Mouse (Mus musculus): ENCODE data around the gene Myl9. TPM values are rescaled to one million over a fixed set of nuclear protein-coding genes. Genes with fewer than 3 reads are reported as not detected.
A peak's percentile ranks its signal among the peaks of the same experiment; 100 is the strongest.

The Myl9 gene
- polyA plus RNA-seq, 1 experiment from 2014 or later, result 466 TPM

GRCm38 (mm10) chr2:156765593-156765992 is 9.6 kb upstream of the Myl9 start:
- no peak for ATAC-seq (replicated peaks; ENCODE audit: low FRiP score)
- H3K27ac ChIP-seq, result no peak overlapping the region
- no peaks in the 10 kb centered on the region for H3K9me3 ChIP-seq (replicated peaks)
- H3K27me3 ChIP-seq, result no peaks in the 10 kb centered on the region
- WGBS, result 50% methylated on average over 8 of the region's 8 CpGs
- no peak overlapping the region for H3K9ac ChIP-seq
- no peak overlapping the region for H3K4me2 ChIP-seq
- H3K36me3 ChIP-seq, result peaks cover 41% of the 10 kb centered on the region
- H3K4me3 ChIP-seq (replicated peaks), result no peak overlapping the region
- peaks cover 28% of the 10 kb centered on the region for H3K4me1 ChIP-seq

DNA sequence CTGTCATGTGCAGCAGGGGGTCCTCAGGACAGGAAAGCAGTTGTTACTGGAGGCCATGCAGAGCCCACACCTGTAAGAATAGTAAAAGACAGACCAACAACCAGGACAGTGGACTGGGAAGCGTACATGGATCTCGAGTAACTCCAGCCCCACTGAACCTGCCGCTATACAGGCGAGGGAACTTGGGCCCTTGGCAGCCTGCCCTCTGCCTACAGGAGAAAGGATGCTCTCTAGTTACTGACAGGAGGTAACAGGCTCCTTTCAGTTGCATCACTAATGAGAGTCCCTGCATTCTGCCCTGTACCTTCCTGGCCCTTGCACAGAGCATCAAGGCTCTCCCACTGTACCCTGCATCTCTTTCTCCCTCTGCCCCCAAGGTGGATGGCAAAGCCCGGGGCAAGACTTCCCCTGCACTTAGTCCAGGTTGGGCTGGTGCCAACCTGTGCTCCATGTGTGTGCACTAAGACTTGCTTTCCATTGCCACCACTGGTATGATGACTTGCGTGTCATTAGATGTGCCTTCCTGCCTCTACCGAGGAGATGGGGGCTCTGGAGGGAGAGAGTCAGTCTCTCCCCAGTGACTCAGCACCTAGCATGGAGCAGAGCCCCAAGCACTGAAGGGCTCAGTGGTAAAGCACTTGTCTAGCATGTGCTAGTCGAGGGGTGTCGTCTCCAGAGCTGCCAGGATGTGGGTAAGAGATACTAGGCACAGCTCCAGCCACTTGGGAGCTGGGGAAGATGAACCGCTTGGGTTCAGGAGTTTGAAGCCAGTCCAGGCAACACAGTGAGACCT is 8.8 kb upstream of the Myl9 start:
- Histone ChIP-seq H3K4me1 (peaks cover 22% of the 10 kb centered on the region), H3K9me3 (replicated peaks) (no peaks in the 10 kb centered on the region), H3K27ac (no peak overlapping the region), H3K9ac (no peak overlapping the region), H3K4me3 (replicated peaks) (no peak overlapping the region), H3K4me2 (no peak overlapping the region), H3K27me3 (no peaks in the 10 kb centered on the region), H3K36me3 (peaks cover 32% of the 10 kb centered on the region)
- no peak for ATAC-seq (replicated peaks; ENCODE audit: low FRiP score)
- WGBS, result 73% methylated on average over 10 of the region's 10 CpGs

GRCm38 (mm10) chr2:156767108-156767507 is 8.1 kb upstream of the Myl9 start:
- H3K27ac ChIP-seq, result no peak overlapping the region
- H3K4me2 ChIP-seq, result no peak overlapping the region
- no peak overlapping the region for H3K9ac ChIP-seq
- peaks cover 17% of the 10 kb centered on the region for H3K4me1 ChIP-seq
- no peak for ATAC-seq (replicated peaks; ENCODE audit: low FRiP score)
- 75% methylated on average over 5 of the region's 5 CpGs for WGBS
- H3K4me3 ChIP-seq (replicated peaks), result no peak overlapping the region
- H3K27me3 ChIP-seq, result no peaks in the 10 kb centered on the region
- peaks cover 26% of the 10 kb centered on the region for H3K36me3 ChIP-seq
- no peaks in the 10 kb centered on the region for H3K9me3 ChIP-seq (replicated peaks)

DNA sequence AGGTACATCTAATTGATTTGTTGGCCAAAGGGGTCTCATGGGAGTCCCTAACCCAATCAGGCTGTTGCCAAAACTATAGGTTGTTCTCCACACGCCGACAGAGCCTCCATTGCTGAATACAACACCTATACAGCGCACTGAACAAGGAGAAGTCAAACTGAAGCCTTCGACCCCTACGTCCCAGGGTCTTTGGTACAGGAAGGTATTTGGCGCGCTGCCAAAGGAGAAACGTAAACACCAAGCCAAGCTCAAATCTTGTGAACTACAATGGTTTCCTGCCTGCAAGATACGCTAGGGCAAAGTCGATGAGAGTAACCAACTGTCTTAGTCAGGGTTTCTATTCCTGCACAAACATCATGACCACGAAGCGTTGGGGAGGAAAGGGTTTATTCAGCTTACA is 5.9 kb upstream of the Myl9 start:
- no peak for ATAC-seq (replicated peaks; ENCODE audit: low FRiP score)
- Histone ChIP-seq H3K9me3 (replicated peaks) (no peaks in the 10 kb centered on the region), H3K4me1 (peaks cover 7% of the 10 kb centered on the region), H3K9ac (no peak overlapping the region), H3K4me3 (replicated peaks) (no peak overlapping the region), H3K27me3 (no peaks in the 10 kb centered on the region), H3K4me2 (no peak overlapping the region), H3K27ac (no peak overlapping the region), H3K36me3 (peaks cover 4% of the 10 kb centered on the region; the same call in 1 of the 2 replicates)
- WGBS, result 68% methylated on average over 12 of the region's 12 CpGs

DNA sequence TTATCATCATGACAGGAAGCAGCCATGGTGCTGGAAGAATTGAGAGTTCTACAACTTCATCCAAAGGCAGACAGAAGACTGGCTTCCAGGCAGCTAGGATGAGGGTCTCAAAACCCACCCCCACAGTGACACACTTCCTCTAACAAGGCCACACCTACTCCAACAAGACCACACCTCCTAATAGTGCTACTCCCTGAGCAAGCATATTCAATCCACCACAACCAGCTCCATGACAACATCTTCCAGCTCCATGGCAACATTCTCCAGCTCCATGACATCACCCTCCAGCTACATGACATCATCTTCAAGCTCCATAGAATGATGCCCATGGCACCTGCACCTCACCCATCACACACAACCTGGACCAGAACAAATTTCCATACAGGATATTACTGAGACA is 1.8 kb upstream of the Myl9 start:
- H3K9me3 ChIP-seq (replicated peaks), result no peaks in the 10 kb centered on the region
- H3K36me3 ChIP-seq, result no peaks in the 10 kb centered on the region
- H3K27me3 ChIP-seq, result peaks cover 3% of the 10 kb centered on the region; the same call in 1 of the 2 replicates
- H3K4me3 ChIP-seq (replicated peaks), result no peak overlapping the region
- H3K4me1 ChIP-seq, result peaks cover 38% of the 10 kb centered on the region
- ATAC-seq (replicated peaks; ENCODE audit: low FRiP score), result no peak
- no peak overlapping the region for H3K4me2 ChIP-seq
- no peak overlapping the region for H3K27ac ChIP-seq
- no peak overlapping the region for H3K9ac ChIP-seq

- H3K27me3 ChIP-seq, result peaks cover 6% of the 10 kb centered on the region; the same call in 1 of the 2 replicates
- no peaks in the 10 kb centered on the region for H3K36me3 ChIP-seq
- H3K4me1 ChIP-seq, result peaks cover 42% of the 10 kb centered on the region
- ATAC-seq (replicated peaks; ENCODE audit: low FRiP score), result no peak
- no peaks in the 10 kb centered on the region for H3K9me3 ChIP-seq (replicated peaks)
- WGBS, result 55% methylated on average over 13 of the region's 13 CpGs
- H3K4me3 ChIP-seq (replicated peaks), result peak overlapping the region; percentile 46
- peak overlapping the region; percentile 75 for H3K4me2 ChIP-seq
- no peak overlapping the region for H3K9ac ChIP-seq
- H3K27ac ChIP-seq, result peak overlapping the region; percentile 92
Observed at GRCm38 (mm10) chr2:156774035-156774737, 1.0 kb upstream of the Myl9 start.

DNA sequence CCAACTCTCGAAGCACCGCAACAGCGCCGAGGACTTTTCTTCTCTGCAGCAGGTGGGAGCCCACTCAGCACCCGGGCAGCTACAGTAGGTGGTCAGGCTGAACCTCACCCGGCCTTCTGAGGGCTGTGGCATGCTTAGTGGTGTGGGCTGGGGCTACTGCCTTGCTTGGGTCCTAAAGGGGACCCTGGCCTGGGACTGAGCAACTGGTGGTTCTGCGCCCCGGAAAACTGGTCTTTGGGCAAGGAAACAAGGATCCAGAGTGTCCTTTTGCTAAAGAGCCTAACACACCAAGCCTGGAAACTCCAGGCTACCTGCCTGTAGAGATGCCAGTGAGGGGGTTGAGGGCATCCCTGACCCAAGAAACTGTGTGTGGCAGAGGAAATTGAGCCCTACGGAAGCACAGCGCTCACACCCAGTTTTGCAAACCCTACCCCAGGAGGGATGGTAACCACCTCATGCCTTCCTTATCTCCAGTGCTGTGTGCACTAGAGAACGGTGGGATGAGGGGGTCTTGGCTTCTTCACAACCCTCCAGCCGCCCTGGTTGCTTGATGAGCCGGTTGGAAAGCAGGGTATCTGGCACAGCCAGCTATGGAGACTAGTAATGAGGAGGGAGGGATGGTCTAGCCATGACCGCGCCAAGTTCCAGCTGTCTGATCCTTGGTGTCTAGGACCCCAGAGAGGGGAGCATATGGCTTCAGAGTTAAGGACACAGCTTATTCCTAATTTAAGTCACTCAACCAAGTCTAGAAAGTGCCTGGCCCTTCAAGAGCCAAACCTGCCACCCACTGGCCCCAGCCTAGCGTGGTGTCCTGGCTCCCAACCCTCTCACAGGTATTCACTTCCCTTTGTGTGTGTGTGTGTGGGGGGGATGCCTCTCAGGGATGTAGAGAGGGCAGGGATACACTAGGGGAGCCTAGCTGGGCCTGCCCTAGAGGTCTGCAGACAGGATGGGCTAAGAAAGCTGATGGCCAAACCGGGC is 525 bp downstream of the Myl9 start:
- ATAC-seq (replicated peaks; ENCODE audit: low FRiP score), result no peak
- Histone ChIP-seq H3K9ac (peak overlapping the region; percentile 50), H3K4me1 (peaks cover 50% of the 10 kb centered on the region)

GRCm38 (mm10) chr2:156776907-156777306 is 1.7 kb downstream of the Myl9 start:
- no peak overlapping the region for H3K27ac ChIP-seq
- peak overlapping the region; percentile 51 for H3K4me2 ChIP-seq
- H3K4me1 ChIP-seq, result peaks cover 55% of the 10 kb centered on the region
- ATAC-seq (replicated peaks; ENCODE audit: low FRiP score), result no peak
- peak overlapping the region; percentile 26 for H3K4me3 ChIP-seq (replicated peaks)
- no peaks in the 10 kb centered on the region for H3K36me3 ChIP-seq
- 0 out of 2 replicates have a peak overlapping the region, but pooled peaks have one; percentile 2 for H3K9ac ChIP-seq
- WGBS, result 83% methylated on average over 2 of the region's 2 CpGs
- no peaks in the 10 kb centered on the region for H3K9me3 ChIP-seq (replicated peaks)
- peaks cover 6% of the 10 kb centered on the region; the same call in 1 of the 2 replicates for H3K27me3 ChIP-seq

More for the DNA sequence above, 525 bp downstream of the Myl9 start:
- peak overlapping the region; percentile 75 for H3K4me2 ChIP-seq
- peak overlapping the region; percentile 46 for H3K4me3 ChIP-seq (replicated peaks)
- WGBS, result 33% methylated on average over 17 of the region's 17 CpGs
- no peaks in the 10 kb centered on the region for H3K9me3 ChIP-seq (replicated peaks)
- peaks cover 6% of the 10 kb centered on the region; the same call in 1 of the 2 replicates for H3K27me3 ChIP-seq
- H3K27ac ChIP-seq, result peak overlapping the region; percentile 92
- no peaks in the 10 kb centered on the region for H3K36me3 ChIP-seq

DNA sequence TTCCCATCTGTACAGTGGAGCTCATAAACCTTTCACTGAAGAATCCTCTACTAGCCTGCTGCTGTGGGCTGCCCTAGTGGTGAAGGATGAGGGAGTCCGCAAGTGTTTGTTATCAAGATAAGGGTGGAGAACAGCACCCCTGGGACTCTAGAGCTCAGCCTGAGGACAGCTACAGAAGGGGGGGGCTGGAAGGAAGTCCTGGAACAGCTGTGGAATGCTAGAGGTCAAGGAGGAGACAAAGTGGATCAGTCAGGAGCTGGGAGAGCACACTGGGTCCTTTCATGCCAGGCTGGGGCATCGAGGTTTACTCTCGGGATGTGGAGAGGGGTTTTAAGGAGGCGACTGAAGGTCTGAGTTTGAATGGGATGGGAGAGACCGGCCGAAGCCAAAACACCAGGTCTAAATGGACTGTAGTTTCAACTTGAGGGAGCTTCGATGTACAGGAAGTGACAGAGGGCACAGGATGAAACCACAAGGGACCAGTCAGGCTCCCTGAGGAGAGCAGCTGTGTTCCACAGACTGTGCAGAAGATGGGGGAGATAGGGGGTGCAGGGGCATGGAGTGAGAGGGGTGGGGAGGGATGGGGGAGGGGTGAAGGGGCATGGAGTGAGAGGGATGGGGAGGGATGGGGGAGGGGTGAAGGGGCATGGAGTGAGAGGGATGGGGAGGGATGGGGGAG is 2.2 kb downstream of the Myl9 start:
- ATAC-seq (replicated peaks; ENCODE audit: low FRiP score), result no peak
- Histone ChIP-seq H3K9ac (0 out of 2 replicates have a peak overlapping the region, but pooled peaks have one; percentile 2), H3K27me3 (peaks cover 6% of the 10 kb centered on the region; the same call in 1 of the 2 replicates), H3K4me2 (peak overlapping the region; percentile 51), H3K4me3 (replicated peaks) (peak overlapping the region; percentile 26), H3K27ac (no peak overlapping the region), H3K4me1 (peaks cover 55% of the 10 kb centered on the region), H3K36me3 (no peaks in the 10 kb centered on the region), H3K9me3 (replicated peaks) (no peaks in the 10 kb centered on the region)
- WGBS, result 56% methylated on average over 7 of the region's 7 CpGs

DNA sequence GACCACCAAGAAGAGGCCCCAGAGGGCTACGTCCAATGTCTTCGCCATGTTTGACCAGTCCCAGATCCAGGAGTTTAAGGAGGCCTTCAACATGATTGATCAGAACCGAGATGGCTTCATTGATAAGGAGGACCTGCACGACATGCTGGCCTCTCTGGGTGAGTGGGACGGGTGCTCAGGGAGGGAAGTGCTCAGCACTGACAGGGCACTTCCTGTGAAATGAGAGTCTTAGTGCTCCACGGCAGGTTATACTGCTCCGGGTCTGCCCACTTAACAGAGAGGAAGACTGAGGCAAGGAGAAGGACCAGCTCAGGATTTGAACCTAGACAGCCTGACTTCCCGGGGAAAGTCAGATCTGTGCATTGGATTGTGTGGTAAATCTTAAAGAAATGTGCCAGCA is 3.4 kb downstream of the Myl9 start:
- Histone ChIP-seq H3K4me1 (peaks cover 55% of the 10 kb centered on the region), H3K4me2 (peak overlapping the region; percentile 51; the same call in 1 of the 2 replicates), H3K9ac (no peak overlapping the region), H3K27me3 (peaks cover 6% of the 10 kb centered on the region; the same call in 1 of the 2 replicates), H3K9me3 (replicated peaks) (no peaks in the 10 kb centered on the region), H3K36me3 (no peaks in the 10 kb centered on the region), H3K27ac (no peak overlapping the region), H3K4me3 (replicated peaks) (no peak overlapping the region)
- no peak for ATAC-seq (replicated peaks; ENCODE audit: low FRiP score)
- WGBS, result 79% methylated on average over 8 of the region's 8 CpGs

DNA sequence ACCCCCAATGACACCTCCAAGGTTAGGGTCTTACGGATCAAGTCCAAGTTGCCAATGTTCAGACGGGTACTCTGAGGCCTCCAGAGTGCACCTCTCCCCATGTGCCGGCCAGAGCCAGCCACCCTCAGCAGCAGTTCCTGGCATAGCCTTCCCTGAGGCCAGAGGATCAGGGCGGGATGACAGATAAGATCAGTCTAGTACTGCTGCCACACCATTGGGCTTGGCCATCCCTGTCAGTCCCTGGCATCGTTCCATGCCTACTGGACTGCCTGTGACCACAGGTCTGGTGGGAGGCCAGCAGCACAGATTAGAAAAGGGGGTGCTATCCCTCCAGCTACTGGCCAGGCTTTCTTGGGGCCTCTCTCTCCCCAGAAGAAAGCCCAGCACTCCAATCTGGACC is 3.8 kb downstream of the Myl9 start:
- Histone ChIP-seq H3K36me3 (no peaks in the 10 kb centered on the region), H3K4me3 (replicated peaks) (no peak overlapping the region), H3K4me2 (peak overlapping the region; percentile 51; the same call in 1 of the 2 replicates), H3K9ac (no peak overlapping the region), H3K9me3 (replicated peaks) (no peaks in the 10 kb centered on the region), H3K4me1 (peaks cover 53% of the 10 kb centered on the region), H3K27ac (no peak overlapping the region), H3K27me3 (peaks cover 6% of the 10 kb centered on the region; the same call in 1 of the 2 replicates)
- 73% methylated on average over 5 of the region's 5 CpGs for WGBS
- ATAC-seq (replicated peaks; ENCODE audit: low FRiP score), result no peak
